Mouse (Mus musculus) E14TG2a.4 (cell line): ENCODE measurements at regions not wholly inside any gene's neighbourhood (a gene's known extent, or its start where the extent isn't known, plus 50 kb on each side); places are given as distances from the start of the nearest gene placed in this dataset.

Experiments used
- CTCF ChIP-seq: conservative IDR thresholded peaks from 2 replicates; pipeline ENCODE4 v1.5.1; 2014; ENCODE audit warnings: low read length
- NANOG ChIP-seq: IDR thresholded peaks from 2 replicates; pipeline ENCODE4 v1.6.1; 2014; ENCODE audit warnings: borderline replicate concordance, low read length, mixed read lengths
- POU5F1 ChIP-seq: IDR thresholded peaks from 2 replicates; pipeline ENCODE4 v1.6.1; 2014; ENCODE audit warnings: low read length, borderline replicate concordance

GRCm38 (mm10) chr10:96735885-96736628 lies 119.3 kb downstream of the Btg1 start:
- no peak for TF ChIP-seq CTCF
- TF ChIP-seq POU5F1 = no peak
- no peak for TF ChIP-seq NANOG
